Mouse (Mus musculus): ENCODE measurements around the gene Zmym6.

GRCm38 (mm10) chr4:127080806-127081205 is 3.6 kb downstream of the Zmym6 start:
- TF ChIP-seq CTCF (IDR thresholded peaks at IDR 0.05) (no peak), EP300 (IDR thresholded peaks at IDR 0.05) (no peak)
